In the genomic region with DNA sequence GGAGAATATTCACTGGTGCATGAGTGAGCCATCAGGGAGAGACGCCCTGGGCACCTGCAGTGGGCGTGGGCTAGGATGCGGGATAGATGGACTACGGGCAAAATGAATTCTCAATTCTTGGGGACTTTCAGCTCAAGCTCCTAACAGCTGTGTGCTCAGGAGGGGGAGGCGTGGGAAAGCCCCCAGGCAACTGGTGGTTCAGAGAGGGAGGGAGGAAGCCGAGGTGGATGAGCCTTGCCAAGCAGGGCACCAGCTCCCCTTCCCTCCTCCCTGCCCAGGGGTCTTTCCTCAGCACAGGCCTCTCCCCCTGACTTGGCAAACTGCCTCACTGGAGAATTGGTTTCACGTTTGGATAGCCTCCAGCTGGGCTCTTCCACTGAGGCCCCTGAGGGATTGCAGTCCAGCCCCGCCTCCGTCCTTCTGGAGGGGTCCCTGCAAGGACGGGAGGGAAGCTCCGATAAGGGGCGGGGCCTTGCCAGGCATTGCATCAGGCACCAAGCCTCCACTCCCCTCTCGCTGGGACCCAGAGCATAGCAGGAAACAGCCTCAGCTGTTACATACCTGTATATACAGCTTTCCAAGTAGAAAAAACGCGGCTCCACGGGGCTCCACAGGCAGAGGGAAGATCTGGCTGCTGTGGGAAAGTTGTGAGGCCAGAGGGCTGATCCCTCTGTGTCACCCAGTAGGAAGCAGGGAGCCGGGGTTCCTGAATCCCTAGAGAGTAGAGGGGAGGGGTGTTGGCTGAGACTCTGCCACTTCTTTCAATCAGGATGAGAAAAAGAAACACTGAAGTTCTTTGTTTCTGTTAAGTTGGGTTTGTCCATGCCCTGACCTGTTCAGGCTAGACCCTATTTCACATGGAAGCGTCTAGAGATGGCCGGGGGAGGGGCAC, we compare ENCODE assay signal across 7 mouse cellular contexts. TPM values are rescaled to one million over a fixed set of nuclear protein-coding genes. Genes with fewer than 3 reads are reported as not detected.
DNase-seq lines count a peak whose midpoint lies in the region; ATAC-seq and TF ChIP-seq lines count a peak whose summit lies in the region.

No protein-coding gene starts in this region.

- H3K4me2 ChIP-seq in lung, embryonic 14.5 days = peak overlapping the region; percentile 57
- peak overlapping the region; percentile 52 for H3K4me2 ChIP-seq in forebrain, embryonic 13.5 days
- peak overlapping the region; percentile 35 for H3K4me2 ChIP-seq in midbrain, embryonic 14.5 days (ENCODE audit: low read length)

- 8% methylated on average over 19 of the region's 19 CpGs for WGBS in lung, embryonic 14.5 days
- WGBS in lung, adult 2 months = 17% methylated on average over 19 of the region's 19 CpGs
- WGBS in forebrain, embryonic 13.5 days = 2% methylated on average over 19 of the region's 19 CpGs
- 4% methylated on average over 19 of the region's 19 CpGs for WGBS in midbrain, embryonic 14.5 days

- peak overlapping the region; percentile 80 for H3K27ac ChIP-seq in lung, embryonic 14.5 days (ENCODE audit: low read depth)
- H3K27ac ChIP-seq in forebrain, embryonic 13.5 days = peak overlapping the region; percentile 87
- peak overlapping the region; percentile 26 for H3K27ac ChIP-seq in midbrain, embryonic 14.5 days (replicated peaks; ENCODE audit: low read depth, low read length)

- DNase-seq in lung, embryonic 14.5 days = peak; percentile 97
- no peak for DNase-seq in lung, adult 2 months
- DNase-seq in adrenal gland, postnatal 14 days = peak; percentile 67
- DNase-seq in kidney, postnatal 10 days = peak; percentile 85
- peak; percentile 92 for DNase-seq in midbrain, embryonic 14.5 days

- H3K9me3 ChIP-seq in lung, embryonic 14.5 days (ENCODE audit: low read depth, low read length) = no peaks in the 10 kb centered on the region
- H3K9me3 ChIP-seq in forebrain, embryonic 13.5 days (replicated peaks) = no peaks in the 10 kb centered on the region
- H3K9me3 ChIP-seq in midbrain, embryonic 14.5 days (ENCODE audit: control insufficient read depth, low read length) = no peaks in the 10 kb centered on the region

- H3K36me3 ChIP-seq in lung, embryonic 14.5 days (ENCODE audit: insufficient read depth) = no peaks in the 10 kb centered on the region
- no peaks in the 10 kb centered on the region for H3K36me3 ChIP-seq in forebrain, embryonic 13.5 days (ENCODE audit: poor library complexity, severe bottlenecking)
- no peaks in the 10 kb centered on the region for H3K36me3 ChIP-seq in midbrain, embryonic 14.5 days (ENCODE audit: control insufficient read depth, insufficient read depth, low read length)

- H3K27me3 ChIP-seq in lung, embryonic 14.5 days (ENCODE audit: insufficient read depth, low read length) = no peaks in the 10 kb centered on the region
- H3K27me3 ChIP-seq in forebrain, embryonic 13.5 days = no peaks in the 10 kb centered on the region
- H3K27me3 ChIP-seq in midbrain, embryonic 14.5 days (ENCODE audit: control insufficient read depth, insufficient read depth, low read length) = no peaks in the 10 kb centered on the region

- TF ChIP-seq CTCF in lung, embryonic 14.5 days (IDR thresholded peaks at IDR 0.05; ENCODE audit: low read depth) = peak; percentile 28; the same call in 1 of the 2 replicates
- TF ChIP-seq CTCF in lung, adult 2 months (IDR thresholded peaks at IDR 0.05; ENCODE audit: insufficient read depth, low read length) = no peak

- TF ChIP-seq POLR2A in lung, adult 2 months (IDR thresholded peaks at IDR 0.05; ENCODE audit: borderline replicate concordance, extremely low read depth, low read depth, low read length) = no peak

- H3K4me1 ChIP-seq in lung, embryonic 14.5 days (ENCODE audit: insufficient read depth) = peaks cover 38% of the 10 kb centered on the region
- H3K4me1 ChIP-seq in lung, adult 2 months (ENCODE audit: control insufficient read depth, insufficient read depth, low read length) = peaks cover 3% of the 10 kb centered on the region; the same call in 1 of the 2 replicates
- peaks cover 76% of the 10 kb centered on the region for H3K4me1 ChIP-seq in forebrain, embryonic 13.5 days
- H3K4me1 ChIP-seq in midbrain, embryonic 14.5 days (ENCODE audit: control insufficient read depth, insufficient read depth, low read length) = peaks cover 31% of the 10 kb centered on the region; the same call in 1 of the 2 replicates

- peak overlapping the region; percentile 12; the same call in 1 of the 2 replicates for H3K4me3 ChIP-seq in lung, embryonic 14.5 days (ENCODE audit: low read depth, low read length)
- no peak overlapping the region for H3K4me3 ChIP-seq in lung, adult 2 months (replicated peaks; ENCODE audit: extremely low read depth, low read depth, low read length)
- H3K4me3 ChIP-seq in forebrain, embryonic 13.5 days = peak overlapping the region; percentile 13; the same call in 1 of the 2 replicates
- H3K4me3 ChIP-seq in midbrain, embryonic 14.5 days (replicated peaks; ENCODE audit: low read depth, low read length) = no peak overlapping the region

- peak overlapping the region; percentile 34; the same call in 1 of the 2 replicates for H3K9ac ChIP-seq in lung, embryonic 14.5 days
- H3K9ac ChIP-seq in forebrain, embryonic 13.5 days = peak overlapping the region; percentile 24
- H3K9ac ChIP-seq in midbrain, embryonic 14.5 days (replicated peaks; ENCODE audit: low read length) = no peak overlapping the region

- peak; percentile 84 for ATAC-seq in lung, embryonic 14.5 days (ENCODE audit: insufficient read depth)
- peak; percentile 92 for ATAC-seq in forebrain, embryonic 13.5 days
- peak; percentile 86 for ATAC-seq in midbrain, embryonic 14.5 days (ENCODE audit: low FRiP score, low TSS enrichment)
- no peak for ATAC-seq in activated CD4-positive, CD25-positive, alpha-beta regulatory T cell, adult 4 months

RNA-seq across cellular contexts. Expression of a gene that starts 25.3 kb away (rescaled TPM):
- 2.1 TPM in 2 replicates for polyA plus RNA-seq in lung, embryonic 14.5 days (2014; fragmentation: Nextera tagmentation; extraction: Ambion mirVana)
- polyA plus RNA-seq in lung, adult 2 months (2012; rRNA removed) = 21.7 and 23.9 TPM in 2 replicates
- total RNA-seq in adrenal gland, postnatal 14 days (2021) = 2.0 and 5.4 TPM in 2 replicates
- 2.1 TPM in 2 replicates for polyA plus RNA-seq in forebrain, embryonic 13.5 days (2015; fragmentation: Nextera tagmentation; extraction: Ambion mirVana)
- polyA plus RNA-seq in midbrain, embryonic 14.5 days (2014; fragmentation: Nextera tagmentation; extraction: Ambion mirVana) = 0.86 and 0.94 TPM in 2 replicates
- under 1 TPM in 1 of 2 experiments, not detected in 1; 0.45 TPM for polyA plus RNA-seq in activated CD4-positive, CD25-positive, alpha-beta regulatory T cell, adult 4 months (2017; shearing (Covaris generic))

Comparison
In these comparisons a context has a peak if more than half of its experiments do, and no peak if none do; other contexts are left out.
1. H3K4me3 ChIP-seq: peak in lung, embryonic 14.5 days (single experiment) and forebrain, embryonic 13.5 days (single experiment); none in lung, adult 2 months (single experiment) and midbrain, embryonic 14.5 days (single experiment).
2. H3K27ac ChIP-seq: peak in every context shown above with its lines; median percentile 87 in forebrain, embryonic 13.5 days; 80 in lung, embryonic 14.5 days; 26 in midbrain, embryonic 14.5 days.
3. Peak in every context shown above with its lines, with median percentiles within 50 percentile points of each other: H3K4me2 ChIP-seq.